Mouse (Mus musculus) urinary bladder, postnatal 10 days (tissue): ENCODE results near the gene Shisa4.
"Not testable (repeated sequence)": the region's sequence is repeated elsewhere in the genome, so short reads cannot be mapped to it uniquely, and the experiment has no call there.

Experiments used
- DNase-seq: peaks from one replicate; pipeline ENCODE4 v3.0.0; 2022; ENCODE audit warnings: low spot score

Shisa4 gene

DNA sequence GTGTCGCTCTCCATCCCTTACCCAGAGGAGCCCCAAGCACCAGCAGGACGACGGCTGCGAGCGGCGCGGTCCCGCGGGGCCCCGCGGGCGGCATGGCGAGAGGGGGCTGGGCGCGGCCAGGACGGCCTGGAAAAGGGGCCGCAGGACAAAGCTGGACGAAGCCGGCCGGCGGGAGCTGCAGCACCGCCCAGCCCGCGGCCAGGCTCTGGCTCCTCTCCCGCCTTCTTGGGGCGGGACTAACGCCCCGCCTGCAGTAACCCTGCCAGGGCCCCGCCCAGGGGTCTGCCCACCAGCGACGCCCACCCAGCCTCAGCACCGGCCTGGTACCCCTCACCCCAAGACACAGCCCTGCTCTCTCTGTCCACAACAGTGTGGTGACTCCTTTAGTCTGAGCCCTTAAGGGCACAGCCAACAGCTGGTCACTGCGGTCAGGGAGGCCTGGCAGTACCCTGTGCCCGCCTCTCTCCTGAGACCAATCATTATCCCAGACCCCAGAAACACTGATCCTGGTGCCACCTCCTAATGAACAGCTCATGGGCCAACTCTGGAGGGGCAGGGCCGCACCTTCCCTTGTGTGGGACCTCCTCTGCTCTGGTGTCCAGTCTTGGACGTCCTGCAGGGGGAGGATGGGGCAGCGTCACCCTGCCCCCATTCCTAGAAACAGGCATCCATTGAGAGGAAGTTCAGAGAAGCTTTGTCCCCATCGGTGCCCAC is at the start of gene Shisa4:
TSS of gene Shisa4 (minus strand) at position 370 of the 714 bp plus-strand sequence.
- no peak for DNase-seq

DNA sequence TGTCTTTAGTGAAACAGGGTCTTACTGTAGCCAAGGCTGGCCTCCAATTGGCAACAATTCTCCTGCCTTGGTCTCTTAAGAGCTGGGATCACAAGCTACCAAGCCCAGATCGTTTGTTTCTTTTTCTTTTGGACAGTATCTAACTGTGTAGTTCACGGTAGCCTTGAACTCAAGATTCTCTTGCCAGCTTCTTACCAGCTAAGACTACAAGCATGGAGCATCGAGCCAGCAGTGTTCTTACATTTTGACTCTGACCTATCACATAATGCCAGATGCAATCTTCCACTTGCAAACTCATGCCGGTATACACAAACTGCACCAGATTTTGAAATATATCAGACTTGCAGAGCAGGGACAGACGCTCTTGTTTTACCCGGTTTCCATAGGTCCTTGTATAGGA is 47.7 kb upstream of the Shisa4 start:
- no peak for DNase-seq

DNA sequence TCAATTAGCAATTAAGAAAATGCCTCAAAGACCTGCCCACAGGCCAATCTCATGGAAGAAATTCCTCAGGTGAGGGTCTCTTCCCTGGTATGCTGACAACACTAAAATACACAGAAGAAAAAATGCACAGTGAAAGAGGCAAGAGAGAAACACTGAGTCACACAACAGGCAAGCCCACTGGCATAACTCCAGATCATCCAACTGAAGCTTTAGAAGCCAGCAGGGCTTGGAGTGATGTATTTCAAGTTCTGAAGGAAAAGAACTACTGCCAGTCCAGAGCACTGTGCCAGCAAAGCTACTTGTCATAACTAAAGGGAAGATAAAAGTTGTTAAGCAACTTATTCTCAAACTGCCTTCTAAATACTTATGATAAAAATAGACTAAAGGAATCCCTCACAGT is 39.0 kb upstream of the Shisa4 start:
- DNase-seq = no peak

DNA sequence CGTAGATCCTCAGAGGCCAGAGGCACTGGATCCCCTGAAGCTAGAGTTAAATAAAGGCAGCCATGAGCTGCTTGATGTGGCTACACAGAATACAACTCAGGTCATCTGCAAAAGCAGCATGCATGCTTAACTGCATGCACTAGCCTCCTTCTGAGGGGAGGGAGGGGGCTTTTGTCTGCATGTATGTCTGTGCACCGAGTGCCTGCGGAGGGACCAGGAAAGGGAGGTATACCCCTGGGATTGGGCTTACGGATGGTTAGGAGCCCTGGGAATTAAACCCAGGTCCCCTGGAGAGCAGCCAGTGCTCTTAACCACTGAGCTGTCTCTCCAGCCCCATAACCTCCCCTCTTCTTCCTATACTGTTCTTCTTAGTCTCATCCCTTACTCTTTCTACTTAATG is 37.1 kb upstream of the Shisa4 start:
- no peak for DNase-seq

DNA sequence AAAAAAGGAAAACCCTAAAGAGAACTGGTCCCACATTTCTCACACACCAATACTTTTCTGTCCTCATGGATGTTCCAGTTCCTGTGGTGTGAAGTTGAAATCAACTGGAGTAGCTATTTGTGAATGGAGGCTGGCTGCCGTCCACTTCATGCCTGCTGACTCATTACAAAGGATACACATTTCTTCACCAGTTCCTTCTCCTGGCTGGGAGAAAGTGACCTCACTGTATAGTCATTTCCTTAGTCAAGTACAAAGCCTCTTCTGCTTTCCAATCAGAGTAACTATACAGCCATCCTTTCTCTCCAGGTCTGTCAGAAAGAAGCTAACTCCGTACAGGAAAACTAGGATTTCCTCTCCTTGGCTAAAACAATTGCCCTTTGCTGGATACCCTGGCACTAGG is 35.9 kb upstream of the Shisa4 start:
- DNase-seq = no peak

DNA sequence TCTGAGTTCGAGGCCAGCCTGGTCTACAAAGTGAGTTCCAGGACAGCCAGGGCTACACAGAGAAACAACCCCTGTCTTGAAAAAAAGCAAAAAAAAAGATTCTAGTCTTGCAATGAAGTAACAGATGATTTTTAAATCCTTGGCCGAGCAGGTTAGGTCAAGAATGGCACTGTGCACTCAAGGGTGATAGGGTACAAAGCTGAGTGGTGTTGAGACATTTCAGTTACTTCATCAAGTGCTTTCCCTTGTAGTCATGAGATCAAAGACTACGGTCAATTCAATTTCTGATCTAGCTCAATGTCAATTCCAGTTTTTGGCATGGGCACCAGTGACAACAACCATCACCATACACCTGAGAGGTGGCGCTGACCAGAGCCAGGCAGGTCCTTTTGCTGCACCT is 33.9 kb upstream of the Shisa4 start:
- DNase-seq = no peak

DNA sequence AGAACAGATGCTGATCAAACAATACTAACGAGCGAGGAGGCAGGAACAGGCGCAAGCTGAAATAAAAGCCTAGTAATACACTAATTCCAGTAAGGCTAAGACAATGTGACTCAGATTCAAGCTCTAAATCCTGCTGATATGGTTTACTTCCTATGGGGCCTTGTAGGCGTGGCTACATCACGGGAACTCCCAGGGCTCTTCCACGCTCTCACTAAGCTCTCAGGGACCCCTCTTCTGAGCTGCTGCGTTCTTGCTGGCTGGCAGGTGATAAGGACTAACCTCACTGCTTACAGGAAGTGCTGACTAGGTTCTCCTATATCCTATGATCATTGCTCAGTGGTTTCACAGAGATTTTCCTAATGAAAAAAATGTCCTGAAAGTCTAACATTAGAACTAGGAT is 30.3 kb upstream of the Shisa4 start:
- no peak for DNase-seq

DNA sequence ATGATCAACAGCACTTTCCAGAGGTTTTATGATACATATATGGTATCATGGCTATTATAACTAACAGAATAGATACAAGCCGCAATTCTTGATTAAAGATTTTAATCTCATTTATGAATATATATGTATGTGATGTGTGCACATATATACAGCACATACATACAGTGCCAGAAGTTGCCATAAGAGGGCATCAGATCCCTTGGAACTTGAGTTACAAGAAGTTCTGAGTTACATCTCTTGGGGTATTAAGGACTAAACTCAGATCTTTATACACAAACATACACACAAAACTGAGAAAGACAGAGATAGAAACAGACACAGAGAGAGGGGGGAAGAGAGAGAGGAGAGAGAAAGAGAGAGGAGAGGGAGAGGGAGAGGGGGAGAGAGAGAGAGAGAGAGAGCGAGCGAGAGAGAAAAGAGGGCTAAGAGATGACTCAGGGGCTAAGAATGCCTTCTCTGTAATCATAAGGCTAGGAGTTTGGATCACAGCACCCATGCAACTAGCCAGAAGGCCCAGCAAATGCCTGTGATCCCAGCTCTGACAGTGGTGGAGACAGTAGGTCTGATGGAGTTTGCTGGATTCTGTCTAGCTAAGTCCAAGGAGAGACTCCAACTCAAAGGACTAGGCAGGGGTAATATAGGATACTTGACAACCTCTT is 26.5 kb upstream of the Shisa4 start:
- DNase-seq = no peak

DNA sequence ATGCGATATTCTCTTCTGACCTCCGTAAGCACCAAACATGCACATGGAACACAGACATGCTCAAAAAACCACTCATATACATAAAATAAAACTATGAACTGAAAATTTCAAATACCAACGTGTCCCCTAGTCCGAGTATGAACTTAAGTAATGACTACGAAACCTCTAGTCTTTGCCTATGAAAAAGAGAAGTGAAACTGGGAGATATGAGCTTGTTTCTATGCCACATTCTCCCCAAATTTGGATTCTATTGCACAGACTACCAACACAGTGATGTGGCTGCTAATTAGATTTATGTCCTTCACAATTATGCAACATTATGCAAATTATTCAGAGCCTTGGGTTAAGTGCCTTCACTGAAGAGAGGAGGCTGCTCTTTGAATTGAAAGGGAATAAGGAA is 24.4 kb upstream of the Shisa4 start:
- no peak for DNase-seq

DNA sequence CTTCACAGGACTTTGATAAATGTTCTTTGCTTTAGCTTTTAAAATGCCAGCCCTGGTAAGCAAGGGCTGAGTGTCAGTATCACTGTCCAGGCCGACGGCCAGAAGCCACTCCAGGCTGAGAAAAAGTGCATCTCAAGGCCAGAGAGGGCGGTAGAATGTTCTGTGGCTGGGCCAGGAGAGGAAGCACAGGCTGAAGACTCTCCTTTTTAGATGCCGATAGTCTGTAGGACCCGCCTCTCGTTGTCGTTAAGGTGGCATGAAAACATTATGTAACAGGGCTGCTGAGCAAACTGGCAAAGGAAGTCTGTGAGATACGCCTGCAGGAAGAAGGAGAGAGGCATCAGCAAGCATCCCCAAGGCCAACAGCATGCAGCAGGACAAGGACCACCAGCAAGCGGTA is 10.1 kb upstream of the Shisa4 start:
- no peak for DNase-seq

DNA sequence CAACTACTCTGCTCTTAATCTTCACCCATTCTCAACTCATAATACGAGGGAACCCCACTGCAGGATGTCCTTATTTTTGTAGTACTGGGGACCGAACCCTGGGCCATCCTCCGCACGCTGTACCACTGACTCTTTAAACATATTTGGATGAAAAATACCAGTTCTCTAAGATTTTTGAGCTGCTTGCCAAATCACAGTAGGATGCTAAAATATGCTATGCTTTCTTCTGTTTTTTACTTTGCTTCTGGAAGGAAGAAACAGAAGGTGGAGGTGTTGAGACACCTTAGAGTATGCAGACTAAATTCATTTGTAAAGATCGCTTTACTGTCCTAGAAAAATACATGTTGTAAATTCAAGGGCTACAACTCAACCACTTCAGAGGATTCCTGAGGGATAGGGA is 9.1 kb upstream of the Shisa4 start:
- no peak for DNase-seq

DNA sequence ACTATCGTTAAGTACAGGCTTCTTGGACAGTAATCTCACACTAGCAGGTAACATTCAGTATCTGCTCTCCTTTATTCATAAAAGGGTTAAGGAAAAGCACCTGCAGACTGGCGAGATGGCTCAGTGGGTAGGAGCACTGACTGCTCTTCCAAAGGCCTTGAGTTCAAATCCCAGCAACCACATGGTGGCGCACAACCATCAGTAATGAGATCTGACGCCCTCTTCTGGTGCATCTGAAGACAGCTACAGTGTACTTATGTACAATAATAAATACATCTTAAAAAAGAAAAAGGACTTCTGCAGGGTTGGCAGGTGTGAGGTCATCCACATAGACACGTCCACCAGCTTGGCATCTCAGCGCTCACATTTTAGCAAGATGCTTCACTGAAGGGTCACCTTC is 6.5 kb upstream of the Shisa4 start:
- DNase-seq = not testable (repeated sequence)

DNA sequence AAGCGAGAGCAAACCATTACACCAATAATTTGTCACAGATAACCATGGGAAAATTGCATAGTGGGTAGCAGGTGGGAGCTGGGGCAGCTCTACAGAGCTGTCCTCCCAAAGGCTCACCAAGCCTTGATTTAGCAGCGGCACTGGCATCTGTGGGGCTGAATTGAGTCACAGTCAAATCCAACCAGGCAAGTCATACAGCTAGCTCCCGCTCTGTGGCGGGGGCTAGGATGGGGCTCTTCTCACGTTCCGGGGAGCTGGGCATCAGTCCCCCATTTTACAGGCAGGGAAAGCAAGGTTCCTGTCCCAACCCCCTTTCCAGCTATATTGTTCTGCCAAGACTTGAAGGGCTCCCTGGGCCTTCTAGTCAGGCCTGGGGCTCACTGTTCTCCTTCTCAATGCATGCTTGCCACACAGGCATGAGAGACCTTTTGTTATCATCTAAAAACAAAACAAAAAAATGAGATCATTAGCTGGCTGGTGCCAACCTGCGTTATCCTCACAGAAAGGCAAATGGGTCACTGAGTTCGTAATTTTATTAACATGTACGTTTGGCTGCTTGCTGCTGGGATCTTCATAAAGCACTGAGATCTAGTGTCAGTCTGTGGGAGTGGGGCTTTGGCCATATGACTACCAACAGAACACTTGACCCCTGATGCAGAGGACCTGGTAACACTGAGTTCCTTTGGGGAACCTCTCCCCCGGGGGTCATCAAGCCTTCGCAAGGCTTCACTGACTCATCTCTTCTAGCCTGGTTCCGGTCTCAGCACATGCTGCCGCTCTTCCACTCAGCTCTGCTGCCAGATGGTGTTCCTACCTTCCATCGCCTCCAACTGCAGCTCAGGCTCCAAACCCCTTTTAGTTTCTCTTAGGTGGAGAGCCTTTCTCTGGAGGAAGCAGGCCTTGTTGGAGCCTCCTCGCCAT is 5.3 kb upstream of the Shisa4 start:
- no peak for DNase-seq

DNA sequence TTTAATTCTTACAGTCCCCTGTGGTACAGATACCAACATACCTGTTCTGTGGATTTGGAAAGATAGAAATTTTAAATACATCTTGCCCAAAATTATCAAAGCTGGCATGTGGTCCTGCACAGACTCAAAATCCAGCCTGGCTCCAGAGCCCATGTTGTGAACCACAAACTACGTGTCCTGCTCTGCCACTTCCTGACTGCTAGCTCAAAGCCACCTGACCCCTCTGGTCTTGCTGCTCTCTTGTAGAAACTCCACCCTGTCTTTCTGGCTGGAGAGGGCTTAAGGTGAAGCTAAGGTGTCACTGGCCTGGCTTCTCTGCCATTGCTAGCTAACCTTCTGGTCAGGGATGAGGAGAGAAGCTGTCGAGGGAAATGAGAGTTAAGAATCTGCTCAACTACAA is 4.0 kb upstream of the Shisa4 start:
- DNase-seq = no peak

DNA sequence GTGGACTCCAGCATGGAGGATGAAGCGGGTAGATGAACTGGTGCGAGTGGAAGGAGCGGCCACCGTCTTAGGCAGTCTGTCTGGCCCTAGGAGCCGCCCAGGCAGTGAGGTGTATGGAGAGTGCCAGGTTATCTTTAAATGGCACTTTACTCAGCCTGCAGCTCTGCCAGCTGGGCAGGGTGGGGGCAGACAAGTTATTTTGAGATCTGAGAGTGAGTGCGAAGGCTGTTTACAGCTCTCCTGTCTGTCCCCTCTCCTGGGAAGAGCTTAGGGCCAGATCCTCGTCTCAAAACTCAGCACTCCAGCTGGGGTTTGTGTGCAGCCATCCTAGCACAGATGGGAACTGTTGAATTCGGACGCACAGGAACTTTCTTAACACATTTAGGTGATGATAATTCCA is 3.5 kb upstream of the Shisa4 start:
- DNase-seq = no peak

DNA sequence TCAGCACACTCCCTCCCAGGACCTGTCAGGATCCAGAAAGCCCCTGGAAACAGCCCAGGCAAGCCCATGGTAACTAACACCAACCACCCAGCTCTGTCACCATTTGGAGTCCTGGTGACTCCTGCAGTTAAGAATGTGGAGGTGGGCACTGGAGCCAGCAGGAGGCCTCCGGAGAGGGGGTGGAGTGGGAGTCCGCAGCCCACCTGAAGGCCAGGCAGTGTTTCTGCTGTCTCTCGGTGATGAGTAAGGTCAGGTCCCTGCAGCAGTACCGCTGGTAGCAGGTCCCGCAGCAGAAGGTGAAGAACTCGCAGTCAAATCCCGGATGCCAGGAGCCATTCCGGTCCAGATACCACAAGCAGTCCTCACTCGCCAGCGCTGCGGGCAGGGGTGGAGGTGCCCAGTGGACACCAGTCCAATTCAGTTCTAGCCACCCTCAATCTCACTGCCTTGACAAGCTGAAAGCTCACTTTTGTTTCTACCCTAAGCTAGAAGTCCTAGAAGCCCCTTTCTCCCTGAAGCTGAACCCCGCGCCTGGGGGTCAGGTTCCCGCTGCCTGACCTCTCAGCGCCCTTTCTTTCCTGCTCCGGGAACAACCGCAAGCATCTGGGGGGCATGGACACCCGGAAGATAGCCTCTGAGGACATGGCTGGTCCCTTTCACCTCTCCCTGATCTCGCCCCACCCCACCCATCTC is 716 bp downstream of the Shisa4 start:
- DNase-seq = no peak

DNA sequence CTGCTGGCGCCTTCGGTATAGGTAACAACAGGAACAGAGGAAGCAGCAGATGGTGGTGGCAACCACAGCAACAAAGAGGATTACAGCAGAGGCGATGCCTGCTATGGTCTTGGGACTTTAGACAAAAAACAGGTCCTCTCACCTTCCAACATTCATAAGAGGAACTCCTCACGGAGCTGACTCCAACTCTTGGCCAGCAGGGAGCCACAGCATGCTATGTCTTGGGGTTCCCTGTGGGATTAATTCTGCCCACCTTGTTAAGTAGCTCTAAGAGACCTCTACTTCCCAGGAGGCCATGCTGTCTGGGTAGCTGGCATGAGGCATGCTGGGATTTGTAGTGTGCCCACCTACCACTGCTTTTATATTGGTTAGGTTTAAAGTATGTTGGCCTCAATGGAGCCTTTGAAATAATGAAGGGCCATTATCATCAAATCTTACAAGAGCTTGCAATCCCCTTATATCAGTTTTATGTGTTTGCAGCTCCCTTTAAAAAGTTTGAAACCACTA is 1.8 kb downstream of the Shisa4 start:
- DNase-seq = no peak

DNA sequence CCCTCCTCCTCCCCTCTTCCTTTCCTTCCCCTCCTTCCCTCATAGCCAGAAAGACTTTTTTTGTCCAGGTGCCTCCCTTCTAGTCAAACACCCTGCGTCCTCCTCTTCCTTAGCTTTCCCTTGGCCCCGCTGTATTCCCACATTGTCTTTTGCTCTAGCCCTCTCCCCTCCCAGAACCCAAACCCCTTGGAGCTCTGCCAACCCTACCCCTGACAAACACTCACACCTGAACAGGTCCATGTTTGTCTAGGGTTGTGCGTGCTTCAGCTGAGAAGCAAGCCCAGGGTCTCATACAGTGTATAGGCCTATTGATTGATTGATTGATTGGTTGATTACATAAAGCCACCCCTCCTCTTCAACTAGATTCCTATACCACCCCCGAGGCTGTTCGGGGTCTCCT is 5.6 kb downstream of the Shisa4 start:
- DNase-seq = no peak

DNA sequence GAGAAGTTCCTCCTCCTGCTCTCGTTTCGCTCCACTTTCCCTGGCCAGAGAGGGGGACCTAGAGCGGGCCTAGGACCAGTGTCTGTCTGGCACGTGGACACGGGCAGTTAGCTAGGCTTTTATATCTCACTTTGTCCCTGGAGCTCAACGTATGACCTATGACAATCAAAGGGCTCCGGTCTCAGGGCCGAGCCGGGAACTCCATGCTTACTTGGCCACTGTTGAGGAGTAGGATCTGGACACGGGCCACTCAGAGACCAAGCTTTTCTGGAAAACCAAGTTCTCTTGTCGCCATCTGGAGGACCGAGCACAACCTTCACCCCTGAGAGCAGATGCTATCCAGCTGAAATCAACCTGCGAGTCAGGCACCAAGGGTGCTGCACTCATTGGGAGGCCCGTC is 6.1 kb downstream of the Shisa4 start:
- DNase-seq = no peak

DNA sequence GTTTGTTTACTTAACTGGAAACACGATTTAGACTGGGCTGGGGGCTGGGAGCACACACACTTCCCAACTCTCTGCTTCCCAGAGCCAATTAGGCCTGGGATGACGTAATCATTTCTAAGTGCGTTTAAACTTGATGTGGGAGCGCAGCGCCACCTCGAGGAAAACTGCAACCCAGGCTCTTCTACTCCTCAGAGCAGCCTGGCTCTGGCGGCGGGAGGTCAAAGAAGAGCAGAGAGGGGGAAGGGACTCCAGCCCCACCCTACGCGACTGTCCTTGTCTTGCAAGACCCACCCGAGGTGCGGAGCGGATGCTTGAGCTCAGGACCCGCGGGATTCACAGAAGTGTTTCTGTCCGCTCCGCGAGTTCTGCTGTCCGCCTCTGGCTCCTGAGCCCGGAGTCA is 6.8 kb downstream of the Shisa4 start:
- DNase-seq = peak; percentile 38

DNA sequence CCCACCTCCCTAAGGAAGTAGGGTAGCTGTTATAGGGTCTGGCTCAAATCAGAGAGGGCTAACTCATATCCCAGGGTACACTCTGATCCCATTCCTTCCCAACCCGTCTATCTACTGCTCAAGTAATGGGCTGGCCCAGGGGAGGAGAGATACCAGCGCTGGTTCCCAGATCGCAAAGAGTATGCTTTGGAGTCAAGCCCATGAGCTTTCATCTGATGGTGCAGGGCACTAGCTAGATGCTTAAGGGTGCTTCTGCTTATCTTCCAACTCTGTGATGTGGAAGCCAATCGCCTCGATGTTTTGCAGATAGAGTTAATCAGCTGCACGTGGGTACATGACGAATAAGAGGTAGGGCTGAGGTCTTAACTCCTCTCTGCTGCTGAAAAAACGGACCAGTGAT is 7.4 kb downstream of the Shisa4 start:
- no peak for DNase-seq

DNA sequence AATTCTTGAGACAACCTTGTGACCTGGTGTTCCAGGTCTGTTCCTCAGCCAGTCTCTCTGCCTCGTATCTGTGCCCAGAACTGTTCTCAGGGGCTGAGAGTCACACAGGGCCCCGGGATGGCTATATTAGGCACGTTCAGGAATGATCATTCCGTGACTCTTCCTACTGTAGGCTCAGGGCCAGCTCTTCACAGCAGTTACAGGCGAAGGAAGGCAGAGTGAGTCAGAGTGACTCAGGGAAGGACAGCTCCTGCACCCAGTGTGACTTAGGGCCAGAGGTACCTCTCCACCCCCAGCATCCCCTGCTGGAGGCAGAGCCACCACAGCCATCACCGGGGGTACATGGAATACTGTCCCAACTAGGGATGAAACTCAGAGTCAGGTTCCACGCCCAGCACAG is 8.0 kb downstream of the Shisa4 start:
- DNase-seq = no peak
